Mouse (Mus musculus) midbrain, embryonic 14.5 days (tissue): Measurements from ENCODE around the gene Ube2i. TPM values are rescaled to one million over a fixed set of nuclear protein-coding genes. Genes with fewer than 3 reads are reported as not detected.

ENCODE experiments used
- ATAC-seq: fragments of 200-750 bp; cut with Nextera tagmentation; 2 replicates; pipeline ENCODE4 v1.8.0; 2017; ENCODE audit warnings: moderate number of reproducible peaks, moderate library complexity; ENCODE audit not compliant: low FRiP score, low TSS enrichment
- DNase-seq: peaks from one replicate; pipeline ENCODE4 v3.0.0-alpha.2; 2015
- H3K27ac ChIP-seq: fragments of 300-500 bp; sonication (generic); replicated peaks from 2 replicates; pipeline ENCODE4 v1.5.1; 2014; ENCODE audit warnings: mild to moderate bottlenecking, low read depth, low read length, moderate library complexity
- H3K27me3 ChIP-seq: fragments of 300-500 bp; sonication (generic); 2 replicates; pipeline ENCODE4 v1.6.1; 2014; ENCODE audit warnings: low read length, control low read depth, mixed read lengths; ENCODE audit not compliant: control insufficient read depth, insufficient read depth
- H3K36me3 ChIP-seq: fragments of 300-500 bp; sonication (generic); 2 replicates; pipeline ENCODE4 v1.6.1; 2014; ENCODE audit warnings: low read length, control low read depth; ENCODE audit not compliant: control insufficient read depth, insufficient read depth
- H3K4me1 ChIP-seq: fragments of 300-500 bp; sonication (generic); 2 replicates; pipeline ENCODE4 v1.6.1; 2014; ENCODE audit warnings: mild to moderate bottlenecking, antibody characterized with exemption, low read length, control low read depth; ENCODE audit not compliant: control insufficient read depth, insufficient read depth
- H3K4me2 ChIP-seq: fragments of 300-500 bp; sonication (generic); 2 replicates; pipeline ENCODE4 v1.6.1; 2014; ENCODE audit warnings: mild to moderate bottlenecking, low read length, moderate library complexity
- H3K4me3 ChIP-seq: fragments of 300-500 bp; sonication (generic); replicated peaks from 2 replicates; pipeline ENCODE4 v1.5.1; 2014; ENCODE audit warnings: low read depth, low read length
- H3K9ac ChIP-seq: fragments of 300-500 bp; sonication (generic); replicated peaks from 2 replicates; pipeline ENCODE4 v1.6.1; 2014; ENCODE audit warnings: mild to moderate bottlenecking, low read length, moderate library complexity
- H3K9me3 ChIP-seq: fragments of 300-500 bp; sonication (generic); 2 replicates; pipeline ENCODE4 v1.6.1; 2016; ENCODE audit warnings: low read length, control low read depth, mixed read lengths; ENCODE audit not compliant: control insufficient read depth
- WGBS: fragments of 180-500 bp; shearing (Covaris S2); extraction: QIAGEN DNeasy Blood & Tissue Kit; methylation state at CpG from one replicate; pipeline ENCODE4 v1.1.7; 2014; 5-methylcytosine and 5-hydroxymethylcytosine counted together
- polyA plus RNA-seq: library from polyadenylated mRNA; unstranded; fragments of >200 nt; fragmentation: Nextera tagmentation; extraction: Ambion mirVana; gene quantifications from 2 replicates; pipeline ENCODE4 v1.2.1, GENCODE M21; 2014

The Ube2i gene
- polyA plus RNA-seq, 1 experiment from 2014 or later: 564 TPM

- no peaks in the 10 kb centered on the region for H3K27me3 ChIP-seq
- H3K27ac ChIP-seq: no peak overlapping the region
- no peaks in the 10 kb centered on the region for H3K4me1 ChIP-seq
- H3K9me3 ChIP-seq: no peaks in the 10 kb centered on the region
- H3K36me3 ChIP-seq: peaks cover 81% of the 10 kb centered on the region
- H3K9ac ChIP-seq: no peak overlapping the region
- DNase-seq: no peak
- H3K4me2 ChIP-seq: no peak overlapping the region
- H3K4me3 ChIP-seq: no peak overlapping the region
- 79% methylated on average over 3 of the region's 3 CpGs for WGBS
- no peak for ATAC-seq
These were observed 10.0 kb downstream of the Ube2i start for GRCm38 (mm10) chr17:25264453-25264852.

- H3K4me2 ChIP-seq: no peak overlapping the region
- no peak overlapping the region for H3K27ac ChIP-seq
- peaks cover 10% of the 10 kb centered on the region; the same call in 1 of the 2 replicates for H3K27me3 ChIP-seq
- no peaks in the 10 kb centered on the region for H3K9me3 ChIP-seq
- WGBS: 51% methylated on average over 6 of the region's 6 CpGs
- H3K36me3 ChIP-seq: peaks cover 27% of the 10 kb centered on the region
- H3K4me3 ChIP-seq: no peak overlapping the region
- DNase-seq: peak; percentile 57
- ATAC-seq: no peak
- H3K9ac ChIP-seq: no peak overlapping the region; the same call in 1 of the 2 replicates
- peaks cover 37% of the 10 kb centered on the region for H3K4me1 ChIP-seq
These were observed 16.6 kb downstream of the Ube2i start for GRCm38 (mm10) chr17:25257804-25258261.

- Histone ChIP-seq H3K36me3 (peaks cover 21% of the 10 kb centered on the region), H3K4me1 (peaks cover 49% of the 10 kb centered on the region), H3K9me3 (no peaks in the 10 kb centered on the region), H3K4me2 (peak within 1 kb of the TSS; percentile 61), H3K9ac (peak within 1 kb of the TSS; percentile 37), H3K4me3 (peak within 1 kb of the TSS; percentile 28), H3K27me3 (peaks cover 10% of the 10 kb centered on the region; the same call in 1 of the 2 replicates), H3K27ac (no peak within 1 kb of the TSS)
- 4% methylated on average over 35 of the region's 35 CpGs for WGBS
- ATAC-seq (peak; percentile 55; the same call in 1 of the 2 replicates), DNase-seq (peak; percentile 68)
These were observed 18.2 kb downstream of the Ube2i start, which contains the start of gene Baiap3 for GRCm38 (mm10) chr17:25256140-25256754. Gene Baiap3 (minus strand): TSS chr17:25256364.

GRCm38 (mm10) chr17:25255110-25255509, 19.3 kb downstream of the Ube2i start:
- WGBS: 82% methylated on average over 2 of the region's 2 CpGs
- no peak for ATAC-seq
- Histone ChIP-seq H3K4me3 (no peak overlapping the region), H3K27ac (no peak overlapping the region), H3K9me3 (no peaks in the 10 kb centered on the region), H3K36me3 (peaks cover 19% of the 10 kb centered on the region), H3K9ac (0 out of 2 replicates have a peak overlapping the region, but pooled peaks have one; percentile 12), H3K4me2 (no peak overlapping the region), H3K27me3 (peaks cover 10% of the 10 kb centered on the region; the same call in 1 of the 2 replicates), H3K4me1 (peaks cover 49% of the 10 kb centered on the region)
- no peak for DNase-seq

GRCm38 (mm10) chr17:25253760-25254159, 20.7 kb downstream of the Ube2i start:
- Histone ChIP-seq H3K4me2 (peak overlapping the region; percentile 47), H3K9ac (peak overlapping the region; percentile 34), H3K36me3 (peaks cover 6% of the 10 kb centered on the region; the same call in 1 of the 2 replicates), H3K4me3 (no peak overlapping the region), H3K4me1 (peaks cover 49% of the 10 kb centered on the region), H3K27me3 (peaks cover 10% of the 10 kb centered on the region; the same call in 1 of the 2 replicates), H3K9me3 (no peaks in the 10 kb centered on the region), H3K27ac (peak overlapping the region; percentile 88)
- WGBS: under 1% methylated on average over 10 of the region's 10 CpGs
- ATAC-seq (no peak), DNase-seq (peak; percentile 84)

GRCm38 (mm10) chr17:25252643-25253042, 21.8 kb downstream of the Ube2i start:
- ATAC-seq (no peak), DNase-seq (peak; percentile 84)
- 8% methylated on average over 3 of the region's 3 CpGs for WGBS
- Histone ChIP-seq H3K4me2 (peak overlapping the region; percentile 47), H3K4me1 (peaks cover 45% of the 10 kb centered on the region), H3K27me3 (peaks cover 10% of the 10 kb centered on the region; the same call in 1 of the 2 replicates), H3K9me3 (no peaks in the 10 kb centered on the region), H3K9ac (peak overlapping the region; percentile 21; the same call in 1 of the 2 replicates), H3K36me3 (no peaks in the 10 kb centered on the region), H3K27ac (peak overlapping the region; percentile 88), H3K4me3 (no peak overlapping the region)

- WGBS: 75% methylated on average over 8 of the region's 8 CpGs
- ATAC-seq (no peak), DNase-seq (no peak)
- Histone ChIP-seq H3K27ac (no peak overlapping the region), H3K4me1 (peaks cover 34% of the 10 kb centered on the region), H3K36me3 (peaks cover 7% of the 10 kb centered on the region), H3K9me3 (no peaks in the 10 kb centered on the region), H3K9ac (no peak overlapping the region), H3K27me3 (no peaks in the 10 kb centered on the region), H3K4me3 (no peak overlapping the region), H3K4me2 (no peak overlapping the region)
These were observed 24.1 kb downstream of the Ube2i start for GRCm38 (mm10) chr17:25250181-25250835.

- H3K27me3 ChIP-seq: no peaks in the 10 kb centered on the region
- no peak overlapping the region for H3K9ac ChIP-seq
- 87% methylated on average over 18 of the region's 18 CpGs for WGBS
- H3K9me3 ChIP-seq: no peaks in the 10 kb centered on the region
- no peak for DNase-seq
- no peak for ATAC-seq
- no peak overlapping the region for H3K4me2 ChIP-seq
- H3K4me3 ChIP-seq: no peak overlapping the region
- no peak overlapping the region for H3K27ac ChIP-seq
- peaks cover 15% of the 10 kb centered on the region for H3K4me1 ChIP-seq
- peaks cover 28% of the 10 kb centered on the region for H3K36me3 ChIP-seq
These were observed 26.2 kb downstream of the Ube2i start for GRCm38 (mm10) chr17:25248033-25248750.
